Mouse (Mus musculus) cerebral cortex, adult 2 months (tissue): Measurements from ENCODE around the gene Stx16.

Source experiments
- WGBS: fragments of 180-500 bp; shearing (Covaris S2); methylation state at CpG from one replicate; pipeline ENCODE4 v1.1.7; 2018; 5-methylcytosine and 5-hydroxymethylcytosine counted together

Stx16 gene

DNA sequence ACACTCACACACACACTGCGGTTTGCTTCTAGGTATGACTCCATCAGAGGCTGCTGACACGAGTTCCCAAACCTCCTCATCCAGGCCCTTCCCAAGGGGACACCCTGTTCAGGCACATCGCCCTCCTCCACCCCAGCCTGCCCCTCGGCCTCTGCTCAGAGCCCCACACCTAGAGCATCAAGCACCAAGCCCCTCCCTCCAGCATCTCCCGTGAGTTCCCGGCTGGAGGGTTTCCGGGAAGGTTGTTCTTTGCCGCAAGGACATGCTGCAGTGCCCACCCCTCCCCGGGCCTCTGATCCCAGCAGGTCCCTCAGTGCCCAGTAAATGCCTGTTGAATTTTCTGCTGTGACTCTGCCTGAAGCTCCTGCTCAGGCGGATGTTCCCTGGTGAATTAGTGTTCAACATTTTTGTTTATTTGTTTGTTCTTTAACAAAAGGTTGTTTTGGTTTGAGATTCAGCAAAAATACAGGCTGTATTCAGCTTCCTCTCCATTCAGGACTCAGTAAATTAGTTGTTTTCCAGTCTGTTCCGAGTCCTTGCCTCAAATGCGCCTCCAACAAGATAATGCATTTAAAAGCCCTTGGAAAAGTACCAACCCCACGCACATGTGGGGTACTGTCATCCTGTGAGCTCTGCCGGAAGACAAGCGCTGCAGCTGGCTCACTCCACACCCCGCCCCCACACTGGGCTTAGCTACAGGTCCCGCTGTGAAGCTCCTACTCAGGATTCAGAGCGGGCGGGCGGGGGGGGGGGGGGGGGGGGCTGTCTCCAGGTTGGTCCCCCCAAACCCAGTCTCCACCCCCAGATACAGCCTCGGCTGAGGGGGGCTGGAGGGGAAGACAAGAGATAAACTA, 50.6 kb downstream of the Stx16 start:
- 11% methylated on average over 21 of the region's 21 CpGs for WGBS

DNA sequence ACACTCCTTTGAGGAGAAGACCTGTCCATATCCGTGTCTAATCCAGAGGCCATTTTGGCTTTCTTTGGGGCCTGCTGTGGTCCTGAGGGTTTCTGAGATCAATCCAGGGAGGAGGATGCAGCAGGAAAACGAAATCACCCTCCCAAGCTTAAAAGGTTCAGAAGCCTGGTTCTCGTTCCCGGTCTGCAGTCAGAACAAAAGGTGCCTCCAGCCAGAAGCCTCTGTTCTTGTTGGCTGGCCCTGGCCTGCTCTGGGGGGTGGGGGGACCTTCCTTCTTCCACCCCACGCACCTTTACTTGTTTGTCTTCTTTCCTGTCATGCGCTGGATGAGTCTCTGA, 51.2 kb downstream of the Stx16 start:
- 33% methylated on average over 6 of the region's 6 CpGs for WGBS

DNA sequence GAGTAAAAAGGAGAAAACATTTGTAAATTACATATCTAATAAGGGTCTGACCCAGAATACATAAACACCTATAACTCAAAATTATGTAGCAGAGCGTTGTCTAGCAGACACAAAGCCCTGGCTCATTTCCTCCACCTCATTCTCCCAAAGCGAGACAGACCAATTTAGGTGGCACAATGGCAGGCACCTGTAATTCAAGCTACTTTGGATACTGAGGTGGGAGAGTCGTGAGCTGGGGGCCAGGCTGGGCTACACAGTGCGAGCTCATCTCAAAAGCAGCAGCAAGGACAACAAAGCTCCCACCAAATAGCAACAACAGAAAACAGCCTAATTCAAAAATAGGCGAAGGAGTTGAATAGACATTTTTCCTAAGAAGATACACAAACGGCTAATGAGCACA, 52.8 kb downstream of the Stx16 start:
- WGBS = 87% methylated on average over 6 of the region's 6 CpGs

GRCm38 (mm10) chr2:174130468-174131097, 54.5 kb downstream of the Stx16 start:
- 84% methylated on average over 8 of the region's 8 CpGs for WGBS

DNA sequence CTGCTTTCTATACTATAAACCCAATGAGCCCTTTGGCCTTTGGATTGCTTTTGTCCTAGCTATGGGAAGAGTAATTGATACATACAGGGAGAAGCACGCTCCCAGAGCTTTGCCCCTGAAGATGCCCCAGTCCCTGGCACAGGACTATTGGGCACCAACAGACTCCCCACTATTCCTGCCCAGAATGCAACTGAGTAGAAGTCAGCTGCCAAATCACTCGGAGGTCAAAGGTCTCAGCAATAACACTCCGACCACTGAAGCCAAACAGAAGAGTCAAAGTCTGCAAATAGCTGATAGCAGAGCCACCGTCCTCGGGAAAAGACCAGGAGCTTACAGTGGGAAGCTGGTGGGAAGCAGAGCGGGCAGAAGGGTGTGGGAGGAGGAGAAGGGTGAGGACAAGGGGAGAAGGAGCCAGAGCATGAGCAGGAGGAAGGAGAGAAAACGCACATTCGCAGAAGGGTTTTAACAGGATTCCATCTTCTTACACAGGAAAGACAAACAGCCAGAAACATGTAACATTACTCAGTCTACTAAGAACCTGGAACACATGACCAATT, 56.4 kb downstream of the Stx16 start:
- 80% methylated on average over 8 of the region's 8 CpGs for WGBS
